Mouse (Mus musculus) thymus, adult 2 months (tissue): Measurements from ENCODE around the gene Il18bp.

Experiments
- CTCF ChIP-seq: fragments of 200-500 bp; IDR thresholded peaks from 2 replicates; pipeline ENCODE4 v1.5.1; 2012; ENCODE audit warnings: mild to moderate bottlenecking, control low read depth, low read length, moderate library complexity, borderline replicate concordance; ENCODE audit not compliant: control insufficient read depth, poor library complexity, insufficient read depth; ENCODE audit errors: extremely low read depth
- POLR2A ChIP-seq: fragments of 200-500 bp; IDR thresholded peaks from 2 replicates; pipeline ENCODE4 v1.6.1; 2012; ENCODE audit warnings: mild to moderate bottlenecking, low read length, control low read depth, moderate library complexity; ENCODE audit not compliant: control insufficient read depth, poor library complexity, insufficient read depth; ENCODE audit errors: extremely low read depth

DNA sequence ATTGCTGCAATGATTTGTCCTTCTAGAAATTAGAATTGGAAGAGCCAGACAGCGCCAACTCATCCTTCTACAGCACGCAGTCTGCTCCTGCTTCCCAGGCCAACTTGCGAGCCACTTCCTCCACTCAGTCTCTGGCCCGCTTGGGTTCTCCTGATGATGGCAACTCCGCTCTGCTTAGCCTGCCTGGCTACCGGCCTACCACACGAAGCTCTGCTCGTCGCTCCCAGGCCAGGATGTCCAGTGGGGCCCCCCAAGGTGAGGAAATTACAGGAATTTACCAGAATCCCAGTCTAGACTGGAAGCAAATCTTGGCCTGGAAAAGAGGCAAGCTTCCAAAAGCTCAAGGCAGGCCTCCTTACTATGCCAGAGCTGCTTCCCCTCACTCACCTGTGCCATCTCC lies 6.6 kb downstream of the Il18bp start:
- TF ChIP-seq POLR2A (no peak), CTCF (no peak)
